Mouse (Mus musculus) heart, embryonic 15.5 days (tissue): ENCODE measurements around the gene Syt1. TPM values are rescaled to one million over a fixed set of nuclear protein-coding genes. Genes with fewer than 3 reads are reported as not detected.

Experiments used
- ATAC-seq: fragments of 200-750 bp; cut with Nextera tagmentation; replicated peaks from 2 replicates; pipeline ENCODE4 v1.8.0; 2017; ENCODE audit warnings: low read depth, moderate TSS enrichment; ENCODE audit not compliant: insufficient number of reproducible peaks, insufficient read depth, low FRiP score
- H3K27ac ChIP-seq: fragments of 300-500 bp; sonication (generic); 2 replicates; pipeline ENCODE4 v1.5.1; 2015; ENCODE audit warnings: mild to moderate bottlenecking, inconsistent platforms
- H3K27me3 ChIP-seq: fragments of 300-500 bp; sonication (generic); 2 replicates; pipeline ENCODE4 v1.6.1; 2015; ENCODE audit warnings: inconsistent platforms
- H3K36me3 ChIP-seq: fragments of 300-500 bp; sonication (generic); 2 replicates; pipeline ENCODE4 v1.6.1; 2015; ENCODE audit warnings: mild to moderate bottlenecking, inconsistent platforms
- H3K4me1 ChIP-seq: fragments of 300-500 bp; sonication (generic); replicated peaks from 2 replicates; pipeline ENCODE4 v1.6.1; 2015; ENCODE audit warnings: inconsistent platforms
- H3K4me2 ChIP-seq: fragments of 300-500 bp; sonication (generic); 2 replicates; pipeline ENCODE4 v1.6.1; 2015; ENCODE audit warnings: inconsistent platforms, mild to moderate bottlenecking, moderate library complexity
- H3K4me3 ChIP-seq: fragments of 300-500 bp; sonication (generic); 2 replicates; pipeline ENCODE4 v1.5.1; 2015; ENCODE audit warnings: mild to moderate bottlenecking, inconsistent platforms
- H3K9ac ChIP-seq: fragments of 300-500 bp; sonication (generic); 2 replicates; pipeline ENCODE4 v1.6.1; 2015; ENCODE audit warnings: mild to moderate bottlenecking, inconsistent platforms
- H3K9me3 ChIP-seq: fragments of 300-500 bp; sonication (generic); replicated peaks from 2 replicates; pipeline ENCODE4 v1.6.1; 2016; ENCODE audit warnings: inconsistent platforms
- WGBS: fragments of 180-500 bp; shearing (Covaris S2); methylation state at CpG from one replicate; pipeline ENCODE4 v1.1.7; 2015; ENCODE audit warnings: mixed read lengths; 5-methylcytosine and 5-hydroxymethylcytosine counted together
- polyA plus RNA-seq: library from polyadenylated mRNA; unstranded; fragments of >200 nt; fragmentation: Nextera tagmentation; extraction: Ambion mirVana; gene quantifications from 2 replicates; pipeline ENCODE4 v1.2.1, GENCODE M21; 2015

The Syt1 gene
- polyA plus RNA-seq, 1 experiment from 2014 or later = 0.47 TPM

DNA sequence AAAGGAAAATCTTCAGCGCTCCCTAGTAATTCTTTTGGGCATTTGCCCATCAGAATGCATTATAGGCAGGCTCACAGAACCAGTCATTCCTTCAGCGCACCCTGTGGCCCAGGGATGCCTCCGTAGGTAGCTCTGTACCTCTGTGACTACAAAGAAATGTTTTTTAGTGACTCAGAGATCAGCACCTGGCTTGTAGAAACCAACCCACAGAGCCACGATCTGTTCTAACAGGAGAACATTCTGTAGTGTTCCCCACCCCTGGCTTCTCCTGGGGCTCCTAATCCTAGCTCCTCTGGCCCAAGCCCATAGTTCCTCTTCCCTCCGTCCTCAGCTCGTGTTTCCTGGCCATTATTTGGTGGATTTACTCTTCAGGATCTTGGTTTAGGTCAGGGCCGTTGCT, 361.6 kb downstream of the Syt1 start:
- no peak for ATAC-seq
- Histone ChIP-seq H3K4me3 (no peak overlapping the region), H3K4me2 (no peak overlapping the region), H3K9me3 (no peaks in the 10 kb centered on the region), H3K27me3 (no peaks in the 10 kb centered on the region), H3K4me1 (peaks cover 15% of the 10 kb centered on the region), H3K27ac (no peak overlapping the region), H3K9ac (no peak overlapping the region), H3K36me3 (no peaks in the 10 kb centered on the region)
- 73% methylated on average over 7 of the region's 7 CpGs for WGBS

DNA sequence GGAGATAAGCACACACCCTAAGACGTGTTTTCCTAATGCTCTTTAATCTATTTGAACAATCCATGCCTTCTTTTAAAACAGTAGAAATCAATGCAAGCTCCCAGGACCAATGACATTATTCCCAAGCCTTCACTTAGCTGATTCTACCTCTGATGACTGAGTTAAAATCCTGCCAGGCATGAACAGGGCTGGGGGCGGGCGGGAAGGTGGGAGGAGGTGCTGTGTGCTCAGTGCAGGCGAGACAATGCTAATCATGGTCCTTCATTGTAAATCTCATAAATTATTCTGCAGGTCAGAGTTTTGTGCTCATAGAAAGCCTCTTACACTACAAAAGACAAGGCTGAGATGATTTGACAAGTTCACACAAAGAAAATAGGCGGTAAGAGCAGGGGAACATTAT, 366.9 kb downstream of the Syt1 start:
- no peak overlapping the region for H3K9ac ChIP-seq
- no peaks in the 10 kb centered on the region for H3K27me3 ChIP-seq
- H3K4me2 ChIP-seq = no peak overlapping the region
- no peaks in the 10 kb centered on the region for H3K9me3 ChIP-seq
- H3K27ac ChIP-seq = no peak overlapping the region
- no peak for ATAC-seq
- no peaks in the 10 kb centered on the region for H3K4me1 ChIP-seq
- H3K36me3 ChIP-seq = no peaks in the 10 kb centered on the region
- 74% methylated on average over 5 of the region's 5 CpGs for WGBS
- no peak overlapping the region for H3K4me3 ChIP-seq

DNA sequence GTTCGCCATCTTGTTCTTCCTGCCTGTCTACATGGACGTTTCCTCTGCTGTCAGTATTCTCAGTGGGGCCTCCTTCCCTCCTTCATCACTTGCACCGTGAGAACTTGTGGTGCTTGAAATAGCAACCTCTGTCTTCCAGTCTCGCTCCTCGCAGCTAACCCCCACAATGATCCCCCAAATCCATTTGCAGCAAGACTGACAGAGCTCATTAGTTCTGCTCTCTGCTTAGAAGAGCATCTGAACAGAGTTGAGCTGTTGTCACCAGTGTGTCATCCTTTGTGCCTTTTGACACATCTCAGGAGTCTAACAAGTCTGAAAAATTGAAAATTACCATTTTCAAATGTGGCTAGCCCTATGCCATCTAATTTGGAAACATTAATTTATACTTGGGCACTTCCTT, 372.7 kb downstream of the Syt1 start:
- Histone ChIP-seq H3K4me1 (no peaks in the 10 kb centered on the region), H3K27me3 (no peaks in the 10 kb centered on the region), H3K4me2 (no peak overlapping the region; the same call in 1 of the 2 replicates), H3K4me3 (no peak overlapping the region), H3K36me3 (no peaks in the 10 kb centered on the region), H3K9ac (no peak overlapping the region), H3K27ac (no peak overlapping the region), H3K9me3 (no peaks in the 10 kb centered on the region)
- 35% methylated on average over 5 of the region's 5 CpGs for WGBS
- no peak for ATAC-seq

DNA sequence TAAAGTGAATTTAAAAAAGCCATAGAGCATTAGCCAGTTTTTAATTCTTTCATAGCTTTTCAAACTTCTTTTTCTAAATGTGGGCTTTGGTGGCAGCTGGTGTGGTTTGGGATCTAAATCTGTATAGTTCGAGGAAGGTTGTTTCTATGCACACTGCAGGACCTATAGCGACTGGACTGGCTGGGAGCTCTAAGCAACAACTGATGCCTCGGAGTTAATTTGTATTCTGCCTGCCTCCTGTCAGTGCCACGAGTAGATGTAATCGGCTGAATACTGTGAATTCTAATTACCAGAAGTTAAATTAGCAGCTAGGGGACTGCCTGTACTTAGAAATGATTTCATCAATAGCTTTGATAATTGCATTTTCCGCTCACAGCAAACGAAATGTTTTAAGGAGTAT, 374.7 kb downstream of the Syt1 start:
- no peaks in the 10 kb centered on the region for H3K36me3 ChIP-seq
- ATAC-seq = no peak
- H3K27ac ChIP-seq = no peak overlapping the region
- no peaks in the 10 kb centered on the region for H3K27me3 ChIP-seq
- no peaks in the 10 kb centered on the region for H3K9me3 ChIP-seq
- no peak overlapping the region for H3K4me3 ChIP-seq
- no peak overlapping the region for H3K9ac ChIP-seq
- no peak overlapping the region for H3K4me2 ChIP-seq
- 83% methylated on average over 7 of the region's 7 CpGs for WGBS
- H3K4me1 ChIP-seq = no peaks in the 10 kb centered on the region

DNA sequence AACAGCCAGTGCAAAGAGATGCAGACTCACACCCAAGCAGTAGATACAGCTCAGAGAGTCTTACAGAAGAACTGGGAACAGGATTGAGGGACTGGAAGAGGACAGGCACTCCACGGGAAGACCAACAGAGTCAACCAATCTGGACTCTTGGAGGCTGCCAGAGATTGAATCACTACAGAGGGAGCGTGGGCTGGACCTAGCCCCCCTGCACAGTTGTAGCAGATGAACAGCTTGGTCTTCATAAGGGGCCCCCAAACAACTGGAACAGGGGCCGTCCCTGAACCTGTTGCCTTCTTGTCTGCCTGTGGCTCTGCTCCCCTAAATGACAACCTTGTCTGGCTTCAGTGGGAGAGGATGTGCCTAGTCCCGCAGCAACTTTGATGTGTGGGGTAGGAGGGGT, 375.2 kb downstream of the Syt1 start:
- H3K36me3 ChIP-seq = no peaks in the 10 kb centered on the region
- H3K27ac ChIP-seq = no peak overlapping the region
- no peak overlapping the region for H3K9ac ChIP-seq
- WGBS = 83% methylated on average over 4 of the region's 4 CpGs
- no peak for ATAC-seq
- H3K4me1 ChIP-seq = no peaks in the 10 kb centered on the region
- no peaks in the 10 kb centered on the region for H3K27me3 ChIP-seq
- H3K4me2 ChIP-seq = no peak overlapping the region
- H3K9me3 ChIP-seq = no peaks in the 10 kb centered on the region
- no peak overlapping the region for H3K4me3 ChIP-seq

DNA sequence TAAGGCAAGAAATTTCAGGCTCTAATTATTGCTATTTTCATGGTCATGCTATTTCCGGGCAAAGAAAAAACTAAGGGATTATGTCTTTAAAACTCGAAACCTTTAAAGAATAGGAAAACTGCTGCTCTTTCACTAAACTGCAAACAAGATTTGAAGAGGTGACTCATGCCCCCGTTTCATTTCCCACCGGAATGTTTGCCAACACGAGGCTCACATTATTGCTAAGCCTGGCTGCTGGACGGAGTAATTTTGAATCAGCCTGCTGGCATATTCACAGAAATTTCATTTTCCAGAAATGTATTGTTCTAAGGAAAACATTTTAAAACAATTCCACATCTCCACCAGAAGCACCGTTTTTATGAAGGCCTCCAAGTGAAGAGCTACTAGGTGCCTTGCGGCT, 379.9 kb downstream of the Syt1 start:
- Histone ChIP-seq H3K27ac (no peak overlapping the region), H3K27me3 (no peaks in the 10 kb centered on the region), H3K9ac (no peak overlapping the region), H3K9me3 (no peaks in the 10 kb centered on the region), H3K36me3 (no peaks in the 10 kb centered on the region), H3K4me1 (no peaks in the 10 kb centered on the region; the same call in 1 of the 2 replicates), H3K4me3 (no peak overlapping the region), H3K4me2 (no peak overlapping the region)
- ATAC-seq = no peak
- whole genome bisulfite sequencing = 81% methylated on average over 8 of the region's 8 CpGs

DNA sequence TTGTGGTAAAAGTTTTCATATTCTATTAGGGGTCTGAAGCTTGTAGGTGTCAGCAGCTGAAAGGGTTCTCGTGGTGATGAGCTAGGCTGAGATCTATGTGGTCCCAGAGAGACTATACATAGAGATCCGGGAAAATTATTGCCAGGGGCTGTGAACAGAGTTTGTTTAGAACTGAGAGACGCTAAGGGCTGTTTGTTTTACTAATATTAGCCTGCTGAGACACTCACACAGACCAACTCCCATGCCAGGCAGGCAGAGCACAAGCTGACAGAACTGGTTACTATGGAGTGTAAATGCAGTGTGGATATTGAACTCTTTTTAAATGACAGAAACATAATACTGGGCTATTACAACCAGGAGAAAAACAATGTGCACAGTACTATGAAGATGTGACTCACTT, 384.4 kb downstream of the Syt1 start:
- Histone ChIP-seq H3K4me3 (no peak overlapping the region), H3K9me3 (no peaks in the 10 kb centered on the region), H3K4me2 (no peak overlapping the region), H3K27me3 (no peaks in the 10 kb centered on the region), H3K4me1 (peaks cover 4% of the 10 kb centered on the region), H3K36me3 (no peaks in the 10 kb centered on the region), H3K9ac (no peak overlapping the region), H3K27ac (no peak overlapping the region)
- 31% methylated on average over 3 of the region's 3 CpGs for WGBS
- no peak for ATAC-seq

DNA sequence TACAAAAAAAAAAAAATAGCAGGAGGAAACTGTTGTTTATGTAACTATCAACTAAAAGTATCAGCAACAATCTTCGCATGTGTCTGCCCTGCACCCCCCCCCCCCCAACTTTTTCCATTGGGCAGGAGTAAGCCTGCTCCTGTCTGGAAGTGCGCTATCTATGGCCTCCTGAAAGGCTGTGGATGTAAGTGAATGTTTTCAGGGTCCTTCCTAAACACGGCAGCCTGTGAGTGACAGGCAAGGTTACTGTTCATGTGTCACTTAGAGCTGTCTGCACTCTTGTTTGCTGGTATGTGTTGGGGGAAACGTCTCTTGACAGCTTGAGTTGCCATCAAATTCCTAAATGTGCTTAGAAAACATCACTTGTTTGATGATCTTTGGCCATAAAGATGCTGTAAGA, 387.8 kb downstream of the Syt1 start:
- Histone ChIP-seq H3K27me3 (no peaks in the 10 kb centered on the region), H3K9ac (no peak overlapping the region), H3K9me3 (no peaks in the 10 kb centered on the region), H3K27ac (no peak overlapping the region), H3K4me2 (no peak overlapping the region), H3K4me1 (peaks cover 4% of the 10 kb centered on the region), H3K4me3 (no peak overlapping the region), H3K36me3 (no peaks in the 10 kb centered on the region)
- 31% methylated on average over 4 of the region's 4 CpGs for whole genome bisulfite sequencing
- no peak; the same call in 1 of the 2 replicates for ATAC-seq

DNA sequence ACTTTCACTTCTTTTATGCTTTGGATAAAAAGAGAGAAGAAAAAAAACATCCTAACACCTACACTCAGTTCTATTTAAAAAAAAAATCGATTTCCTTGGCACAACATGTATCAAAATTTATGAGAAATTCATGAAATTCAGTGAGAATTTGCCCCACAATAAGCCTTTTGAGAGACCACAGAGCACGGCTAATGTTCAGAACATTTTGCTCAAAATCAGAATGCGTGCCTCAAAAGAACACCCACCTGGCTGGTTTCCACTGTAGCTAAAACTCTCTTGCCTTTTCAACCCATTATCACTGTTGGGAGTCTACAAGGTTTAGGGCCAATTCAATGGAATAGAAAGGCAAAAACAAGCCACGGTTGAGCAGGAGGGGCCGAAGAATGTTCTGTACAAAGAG, 390.9 kb downstream of the Syt1 start:
- H3K27me3 ChIP-seq = no peaks in the 10 kb centered on the region
- 91% methylated on average over 5 of the region's 5 CpGs for WGBS
- H3K36me3 ChIP-seq = no peaks in the 10 kb centered on the region
- H3K4me3 ChIP-seq = no peak overlapping the region
- no peak overlapping the region for H3K27ac ChIP-seq
- no peaks in the 10 kb centered on the region for H3K9me3 ChIP-seq
- H3K4me2 ChIP-seq = no peak overlapping the region
- no peak overlapping the region for H3K9ac ChIP-seq
- H3K4me1 ChIP-seq = peaks cover 4% of the 10 kb centered on the region
- ATAC-seq = no peak

DNA sequence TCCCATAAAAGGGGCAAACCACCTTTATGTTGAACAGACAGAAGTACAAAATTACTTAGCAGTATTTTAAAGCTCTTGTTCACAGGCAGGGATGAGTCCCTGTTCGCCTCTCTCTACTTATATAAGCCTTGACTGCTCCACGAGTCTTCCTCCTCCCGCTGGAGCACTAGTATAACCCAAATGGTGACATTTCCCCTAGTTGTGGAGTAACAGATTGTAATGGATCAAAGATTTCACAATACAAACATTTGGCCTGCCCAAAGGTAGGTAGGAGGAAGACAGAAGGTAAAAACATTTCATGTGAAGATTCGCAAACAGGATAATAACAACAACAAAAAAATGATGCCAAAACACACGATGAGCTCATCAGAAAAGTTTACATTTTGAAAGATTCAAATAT, 391.6 kb downstream of the Syt1 start:
- Histone ChIP-seq H3K4me3 (no peak overlapping the region), H3K4me2 (no peak overlapping the region), H3K4me1 (peaks cover 4% of the 10 kb centered on the region), H3K27me3 (no peaks in the 10 kb centered on the region), H3K27ac (no peak overlapping the region), H3K36me3 (no peaks in the 10 kb centered on the region), H3K9me3 (no peaks in the 10 kb centered on the region), H3K9ac (no peak overlapping the region)
- no peak for ATAC-seq
- 91% methylated on average over 5 of the region's 5 CpGs for WGBS

DNA sequence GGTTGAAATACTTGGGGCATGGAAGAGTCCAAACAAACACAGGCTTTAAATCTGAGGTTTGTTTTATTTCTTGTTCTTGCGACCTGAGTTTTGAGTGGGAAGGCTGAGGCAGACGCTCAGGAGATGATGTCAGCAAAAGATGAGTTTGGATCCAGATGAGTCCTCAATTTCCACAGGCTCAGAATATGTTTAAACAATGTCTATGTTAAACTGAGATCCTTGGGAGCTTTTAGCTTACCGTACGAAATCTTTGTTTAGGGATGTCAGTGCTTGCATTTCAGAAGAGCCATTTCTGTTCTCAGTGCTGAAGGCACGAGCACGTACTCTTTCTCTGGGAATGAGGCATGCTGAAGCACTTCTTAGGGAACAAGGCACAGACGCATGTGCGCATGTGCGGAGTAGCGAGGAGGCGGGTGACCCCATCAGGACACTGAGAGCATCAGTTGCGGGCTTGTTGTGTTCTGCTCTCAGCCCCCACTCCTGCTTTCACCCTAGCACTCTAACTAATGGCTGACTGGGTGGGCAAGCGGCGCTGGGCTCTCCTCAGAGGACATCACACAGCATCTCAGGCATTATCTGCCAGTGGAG, 400.6 kb downstream of the Syt1 start:
- Histone ChIP-seq H3K4me1 (no peaks in the 10 kb centered on the region), H3K27me3 (no peaks in the 10 kb centered on the region), H3K9ac (no peak overlapping the region), H3K27ac (no peak overlapping the region), H3K36me3 (no peaks in the 10 kb centered on the region), H3K4me3 (no peak overlapping the region), H3K9me3 (no peaks in the 10 kb centered on the region; the same call in 1 of the 2 replicates), H3K4me2 (no peak overlapping the region)
- no peak for ATAC-seq
- 77% methylated on average over 14 of the region's 14 CpGs for WGBS

DNA sequence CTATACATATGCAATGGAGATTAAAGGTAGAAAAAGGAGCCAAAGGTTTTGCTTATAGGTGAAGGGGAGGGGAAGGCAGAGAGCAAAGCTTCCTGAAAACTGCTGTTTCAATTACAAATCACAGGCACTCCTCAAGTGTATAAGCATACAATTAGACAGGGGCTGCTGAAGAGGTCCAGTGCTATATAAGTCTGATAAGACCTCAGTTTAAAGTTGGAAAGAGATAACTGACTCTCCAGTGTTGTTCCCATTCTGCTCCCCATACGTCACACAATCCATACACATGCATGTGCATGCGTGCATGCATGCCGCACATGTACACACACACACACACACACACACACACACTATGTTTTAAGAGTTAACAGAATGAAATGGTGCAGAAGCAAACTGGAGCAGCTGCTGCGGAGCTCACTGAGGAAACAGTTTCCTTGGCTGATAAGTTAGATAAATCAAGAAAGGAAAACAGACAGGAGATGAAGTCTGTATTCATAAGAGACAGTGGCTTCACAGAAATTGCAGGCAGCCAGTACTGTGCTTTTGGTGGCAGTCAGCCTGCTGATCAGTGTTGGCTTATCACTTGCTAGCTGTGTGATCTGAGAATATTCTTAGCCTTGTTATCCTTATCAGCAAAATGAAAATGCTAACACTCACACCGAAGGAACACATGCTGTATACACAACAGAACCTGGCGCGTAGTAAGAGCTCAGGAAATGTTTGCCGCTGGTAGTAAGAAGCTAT, 408.9 kb downstream of the Syt1 start:
- 0 out of 2 replicates have a peak overlapping the region, but pooled peaks have one; percentile 31 for H3K27ac ChIP-seq
- WGBS = 31% methylated on average over 8 of the region's 8 CpGs
- peak overlapping the region; percentile 32 for H3K4me2 ChIP-seq
- no peaks in the 10 kb centered on the region for H3K27me3 ChIP-seq
- H3K9me3 ChIP-seq = 0 out of 2 replicates have a peak, but pooled peaks cover 3% of the 10 kb centered on the region
- no peak overlapping the region for H3K9ac ChIP-seq
- ATAC-seq = 0 out of 2 replicates have a peak, but pooled peaks have one; percentile 27
- no peak overlapping the region for H3K4me3 ChIP-seq
- H3K36me3 ChIP-seq = no peaks in the 10 kb centered on the region
- H3K4me1 ChIP-seq = peaks cover 10% of the 10 kb centered on the region
